Mouse (Mus musculus) heart, postnatal 0 days (tissue): ENCODE results near the gene Pla2r1. TPM values are rescaled to one million over a fixed set of nuclear protein-coding genes. Genes with fewer than 3 reads are reported as not detected.
A peak's percentile ranks its signal among the peaks of the same experiment; 100 is the strongest.

Experiments used
- ATAC-seq: fragments of 200-750 bp; cut with Nextera tagmentation; 2 replicates; pipeline ENCODE4 v1.8.0; 2017; ENCODE audit warnings: low read depth, moderate number of reproducible peaks, moderate library complexity; ENCODE audit not compliant: insufficient read depth
- DNase-seq: peaks from one replicate; pipeline ENCODE4 v3.0.0-alpha.2; 2016; ENCODE audit warnings: low spot score
- H3K27ac ChIP-seq: fragments of 300-500 bp; sonication (generic); 2 replicates; pipeline ENCODE4 v1.5.1; 2014; ENCODE audit warnings: low read depth, mild to moderate bottlenecking
- H3K27me3 ChIP-seq: fragments of 300-500 bp; sonication (generic); 2 replicates; pipeline ENCODE4 v1.6.1; 2014; ENCODE audit warnings: low read length, mixed read lengths; ENCODE audit not compliant: control insufficient read depth, insufficient read depth
- H3K36me3 ChIP-seq: fragments of 300-500 bp; sonication (generic); replicated peaks from 2 replicates; pipeline ENCODE4 v1.6.1; 2014; ENCODE audit warnings: low read length, mixed read lengths; ENCODE audit not compliant: control insufficient read depth, insufficient read depth
- H3K4me1 ChIP-seq: fragments of 300-500 bp; sonication (generic); 2 replicates; pipeline ENCODE4 v1.6.1; 2014; ENCODE audit warnings: antibody characterized with exemption; ENCODE audit not compliant: control insufficient read depth, insufficient read depth
- H3K4me2 ChIP-seq: fragments of 300-500 bp; sonication (generic); 2 replicates; pipeline ENCODE4 v1.6.1; 2014; ENCODE audit warnings: low read depth, mild to moderate bottlenecking, low read length, moderate library complexity
- H3K4me3 ChIP-seq: fragments of 300-500 bp; sonication (generic); 2 replicates; pipeline ENCODE4 v1.5.1; 2014; ENCODE audit warnings: low read depth, low read length
- H3K9ac ChIP-seq: fragments of 300-500 bp; sonication (generic); replicated peaks from 2 replicates; pipeline ENCODE4 v1.6.1; 2014; ENCODE audit warnings: low read depth, low read length, mixed read lengths
- H3K9me3 ChIP-seq: fragments of 300-500 bp; sonication (generic); replicated peaks from 2 replicates; pipeline ENCODE4 v1.6.1; 2016; ENCODE audit warnings: low read length; ENCODE audit not compliant: control insufficient read depth
- CTCF ChIP-seq: IDR thresholded peaks from 2 replicates; pipeline ENCODE4 v1.5.1; 2016; ENCODE audit warnings: antibody characterized with exemption, control low read depth, low read depth
- EP300 ChIP-seq: IDR thresholded peaks from 2 replicates; pipeline ENCODE4 v1.6.1; 2016; ENCODE audit warnings: antibody characterized with exemption, low read depth
- WGBS: fragments of 180-500 bp; shearing (Covaris S2); extraction: QIAGEN DNeasy Blood & Tissue Kit; methylation state at CpG from one replicate; pipeline ENCODE4 v1.1.7; 2014; 5-methylcytosine and 5-hydroxymethylcytosine counted together
- polyA plus RNA-seq: library from polyadenylated mRNA; unstranded; fragments of >200 nt; fragmentation: Nextera tagmentation; extraction: Ambion mirVana; gene quantifications from 2 replicates; pipeline ENCODE4 v1.2.1, GENCODE M21; 2015
- total RNA-seq: library from RNA; depleted of rRNA; stranded (reverse); fragments of >200 nt; gene quantifications from 2 replicates; pipeline ENCODE4 v1.2.3, GENCODE M21; 2014; ENCODE audit warnings: low replicate concordance

The Pla2r1 gene
- total and polyA plus RNA-seq, 2 experiments from 2014 or later: 0.61 to 1.00 TPM

GRCm38 (mm10) chr2:60393786-60394185 is 159.3 kb downstream of the Pla2r1 start:
- Histone ChIP-seq H3K27me3 (no peaks in the 10 kb centered on the region), H3K4me2 (no peak overlapping the region), H3K36me3 (no peaks in the 10 kb centered on the region), H3K9me3 (no peaks in the 10 kb centered on the region), H3K4me1 (no peaks in the 10 kb centered on the region), H3K9ac (no peak overlapping the region), H3K4me3 (no peak overlapping the region), H3K27ac (no peak overlapping the region)
- ATAC-seq (no peak), DNase-seq (no peak)
- TF ChIP-seq CTCF: no peak
- no peak for TF ChIP-seq EP300
- WGBS: 61% methylated on average over 6 of the region's 6 CpGs

GRCm38 (mm10) chr2:60392286-60392685 is 160.8 kb downstream of the Pla2r1 start:
- H3K36me3 ChIP-seq: no peaks in the 10 kb centered on the region
- no peak overlapping the region for H3K4me3 ChIP-seq
- H3K9ac ChIP-seq: no peak overlapping the region
- 59% methylated on average over 4 of the region's 4 CpGs for WGBS
- ATAC-seq (no peak), DNase-seq (no peak)
- TF ChIP-seq CTCF (no peak), EP300 (no peak)
- no peaks in the 10 kb centered on the region for H3K9me3 ChIP-seq
- no peaks in the 10 kb centered on the region for H3K27me3 ChIP-seq
- no peaks in the 10 kb centered on the region for H3K4me1 ChIP-seq
- no peak overlapping the region for H3K27ac ChIP-seq
- H3K4me2 ChIP-seq: no peak overlapping the region

DNA sequence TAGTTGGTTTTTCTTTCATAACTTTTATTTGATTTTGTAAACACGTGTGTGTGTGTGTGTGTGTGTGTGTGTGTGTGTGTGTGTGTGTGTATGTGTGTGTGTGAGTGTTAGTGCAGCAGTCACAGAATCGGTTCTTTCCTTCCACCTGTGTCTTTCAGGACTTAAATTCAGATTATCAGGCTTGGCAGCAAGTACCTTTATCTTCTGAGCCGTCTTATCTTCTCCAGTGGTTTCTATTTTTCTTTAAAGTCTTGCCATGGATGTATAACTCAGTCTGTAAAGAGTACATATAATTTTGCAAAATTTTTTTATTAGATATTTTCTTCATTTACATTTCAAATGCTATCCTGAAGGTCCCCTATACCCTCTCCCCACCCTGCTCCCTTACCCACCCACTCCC is 165.7 kb downstream of the Pla2r1 start:
- Histone ChIP-seq H3K36me3 (no peaks in the 10 kb centered on the region), H3K27me3 (no peaks in the 10 kb centered on the region), H3K9ac (no peak overlapping the region), H3K4me2 (no peak overlapping the region), H3K4me3 (no peak overlapping the region), H3K4me1 (peaks cover 19% of the 10 kb centered on the region), H3K27ac (no peak overlapping the region), H3K9me3 (no peaks in the 10 kb centered on the region)
- WGBS: 60% methylated on average over 3 of the region's 3 CpGs
- ATAC-seq: no peak
- TF ChIP-seq CTCF (no peak), EP300 (no peak)
- no peak for DNase-seq

GRCm38 (mm10) chr2:60386835-60387234 is 166.3 kb downstream of the Pla2r1 start:
- no peak overlapping the region for H3K4me3 ChIP-seq
- no peak for TF ChIP-seq CTCF
- no peak for TF ChIP-seq EP300
- WGBS: 56% methylated on average over 2 of the region's 2 CpGs
- H3K27me3 ChIP-seq: no peaks in the 10 kb centered on the region
- H3K9ac ChIP-seq: no peak overlapping the region
- H3K9me3 ChIP-seq: no peaks in the 10 kb centered on the region
- ATAC-seq: no peak
- no peak for DNase-seq
- H3K4me1 ChIP-seq: peaks cover 20% of the 10 kb centered on the region
- H3K36me3 ChIP-seq: no peaks in the 10 kb centered on the region
- H3K27ac ChIP-seq: no peak overlapping the region
- H3K4me2 ChIP-seq: no peak overlapping the region

GRCm38 (mm10) chr2:60384763-60385085 is 168.4 kb downstream of the Pla2r1 start:
- DNase-seq: peak; percentile 55
- Histone ChIP-seq H3K4me2 (no peak overlapping the region), H3K27ac (peak overlapping the region; percentile 36), H3K9me3 (no peaks in the 10 kb centered on the region), H3K4me3 (no peak overlapping the region), H3K9ac (no peak overlapping the region), H3K36me3 (no peaks in the 10 kb centered on the region), H3K27me3 (no peaks in the 10 kb centered on the region), H3K4me1 (peaks cover 20% of the 10 kb centered on the region)
- ATAC-seq: peak; percentile 70
- TF ChIP-seq EP300: no peak
- TF ChIP-seq CTCF: no peak

DNA sequence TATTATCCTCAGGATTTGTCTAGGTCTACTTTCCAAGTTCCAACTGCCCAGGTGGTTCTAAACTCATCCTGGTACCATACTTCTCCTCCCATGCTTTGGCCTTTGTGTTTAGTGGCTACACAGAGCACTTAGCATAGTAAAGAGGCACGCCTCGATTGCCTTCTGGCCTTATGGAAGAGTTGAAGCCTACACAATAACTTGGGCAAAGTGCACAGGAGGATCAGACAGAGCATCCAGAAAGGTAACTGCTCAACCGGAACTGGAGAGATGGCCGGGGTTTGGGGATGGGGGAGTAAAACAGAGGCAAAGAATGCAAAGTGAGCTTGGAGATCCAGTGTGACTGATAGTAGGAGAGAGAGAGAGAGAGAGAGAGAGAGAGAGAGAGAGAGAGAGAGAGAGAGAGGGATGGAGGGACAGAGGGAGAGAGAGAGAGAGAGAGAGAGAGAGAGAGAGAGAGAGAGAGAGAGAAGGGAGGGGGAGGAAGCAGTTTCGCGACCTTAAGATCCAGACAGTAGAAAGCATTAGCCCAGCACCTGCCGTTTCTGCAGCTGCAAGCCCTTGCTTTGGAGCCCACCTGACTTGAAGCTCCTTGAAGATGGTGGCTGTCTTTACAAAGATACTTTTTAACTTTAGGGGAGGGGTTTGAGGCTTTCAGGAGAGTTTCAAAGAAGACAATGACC is 168.9 kb downstream of the Pla2r1 start:
- WGBS: 56% methylated on average over 7 of the region's 7 CpGs
- Histone ChIP-seq H3K9me3 (no peaks in the 10 kb centered on the region), H3K4me1 (peaks cover 20% of the 10 kb centered on the region), H3K36me3 (no peaks in the 10 kb centered on the region), H3K4me2 (no peak overlapping the region), H3K27ac (peak overlapping the region; percentile 36), H3K4me3 (no peak overlapping the region), H3K27me3 (no peaks in the 10 kb centered on the region), H3K9ac (no peak overlapping the region)
- TF ChIP-seq EP300 (no peak), CTCF (no peak)
- ATAC-seq (no peak), DNase-seq (no peak)
